Mouse (Mus musculus) liver, postnatal 0 days (tissue): ENCODE measurements around the gene Atxn7l1. TPM values are rescaled to one million over a fixed set of nuclear protein-coding genes. Genes with fewer than 3 reads are reported as not detected.
"Not testable (repeated sequence)": the region's sequence is repeated elsewhere in the genome, so short reads cannot be mapped to it uniquely, and the experiment has no call there.

Experiments
- ATAC-seq: fragments of 200-750 bp; cut with Nextera tagmentation; 2 replicates; pipeline ENCODE4 v1.8.0; 2017; ENCODE audit warnings: mild to moderate bottlenecking, moderate library complexity
- DNase-seq: peaks from one replicate; pipeline ENCODE4 v3.0.0-alpha.2; 2016
- H3K27ac ChIP-seq: fragments of 300-500 bp; sonication (generic); 2 replicates; pipeline ENCODE4 v1.5.1; 2014; ENCODE audit warnings: antibody characterized with exemption, moderate library complexity, mild to moderate bottlenecking, low read depth
- H3K27me3 ChIP-seq: fragments of 300-500 bp; sonication (generic); 2 replicates; pipeline ENCODE4 v1.6.1; 2014; ENCODE audit warnings: low read length, control low read depth, mixed read lengths; ENCODE audit not compliant: insufficient read depth
- H3K36me3 ChIP-seq: fragments of 300-500 bp; sonication (generic); replicated peaks from 2 replicates; pipeline ENCODE4 v1.6.1; 2014; ENCODE audit warnings: mild to moderate bottlenecking, control low read depth, low read length, moderate library complexity, mixed read lengths; ENCODE audit not compliant: insufficient read depth
- H3K4me1 ChIP-seq: fragments of 300-500 bp; sonication (generic); 2 replicates; pipeline ENCODE4 v1.6.1; 2014; ENCODE audit warnings: antibody characterized with exemption, mild to moderate bottlenecking, control low read depth; ENCODE audit not compliant: insufficient read depth
- H3K4me2 ChIP-seq: fragments of 300-500 bp; sonication (generic); 2 replicates; pipeline ENCODE4 v1.6.1; 2014; ENCODE audit warnings: low read depth, mild to moderate bottlenecking, low read length, moderate library complexity, mixed read lengths
- H3K4me3 ChIP-seq: fragments of 300-500 bp; sonication (generic); 2 replicates; pipeline ENCODE4 v1.5.1; 2014; ENCODE audit warnings: low read depth, low read length
- H3K9ac ChIP-seq: fragments of 300-500 bp; sonication (generic); replicated peaks from 2 replicates; pipeline ENCODE4 v1.6.1; 2014; ENCODE audit warnings: mild to moderate bottlenecking, moderate library complexity
- H3K9me3 ChIP-seq: fragments of 300-500 bp; sonication (generic); 2 replicates; pipeline ENCODE4 v1.6.1; 2016; ENCODE audit warnings: mild to moderate bottlenecking, control low read depth, low read length, mixed read lengths
- CTCF ChIP-seq: sonication (generic); IDR thresholded peaks from 2 replicates; pipeline ENCODE4 v1.5.1; 2016; ENCODE audit warnings: antibody characterized with exemption, low read depth
- EP300 ChIP-seq: IDR thresholded peaks from 2 replicates; pipeline ENCODE4 v1.6.1; 2016; ENCODE audit warnings: antibody characterized with exemption, low read depth, mild to moderate bottlenecking
- WGBS: fragments of 180-500 bp; shearing (Covaris S2); extraction: QIAGEN DNeasy Blood & Tissue Kit; methylation state at CpG from one replicate; pipeline ENCODE4 v1.1.7; 2014; ENCODE audit not compliant: insufficient replicate concordance; 5-methylcytosine and 5-hydroxymethylcytosine counted together
- polyA plus RNA-seq: library from polyadenylated mRNA; unstranded; fragments of >200 nt; fragmentation: Nextera tagmentation; extraction: Ambion mirVana; gene quantifications from 2 replicates; pipeline ENCODE4 v1.2.1, GENCODE M21; 2015

The Atxn7l1 gene
- polyA plus RNA-seq, 1 experiment from 2014 or later: 8.5 TPM

GRCm38 (mm10) chr12:33158256-33158655 is 10.8 kb downstream of the Atxn7l1 start:
- no peak overlapping the region for H3K9ac ChIP-seq
- H3K9me3 ChIP-seq: no peaks in the 10 kb centered on the region
- H3K4me3 ChIP-seq: no peak overlapping the region
- H3K4me1 ChIP-seq: peaks cover 13% of the 10 kb centered on the region
- ATAC-seq (no peak), DNase-seq (no peak)
- H3K4me2 ChIP-seq: no peak overlapping the region
- WGBS: 68% methylated on average over 8 of the region's 8 CpGs
- no peaks in the 10 kb centered on the region for H3K27me3 ChIP-seq
- H3K36me3 ChIP-seq: peaks cover 8% of the 10 kb centered on the region; the same call in 1 of the 2 replicates
- TF ChIP-seq CTCF (no peak), EP300 (no peak)
- no peak overlapping the region for H3K27ac ChIP-seq

DNA sequence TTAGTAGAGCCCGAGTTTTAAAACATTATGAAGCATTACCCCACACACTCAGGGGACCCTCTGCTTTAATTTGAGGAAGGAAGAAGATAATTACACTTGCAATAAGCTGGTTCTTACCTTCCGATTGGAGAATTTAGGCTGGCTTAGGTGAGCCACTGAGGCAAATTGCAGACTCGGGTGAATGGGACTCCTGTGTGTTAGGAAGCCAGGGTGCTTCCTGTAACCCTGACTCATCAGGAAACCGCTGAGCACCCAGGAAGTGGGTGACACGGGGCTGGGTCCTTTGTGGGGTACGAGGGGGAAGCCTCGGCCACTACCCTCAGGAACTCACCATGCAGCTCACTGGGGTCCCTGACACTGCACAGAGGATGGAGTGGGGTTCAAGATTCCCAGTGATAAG is 12.9 kb downstream of the Atxn7l1 start:
- no peaks in the 10 kb centered on the region for H3K4me1 ChIP-seq
- H3K9me3 ChIP-seq: no peaks in the 10 kb centered on the region
- 35% methylated on average over 7 of the region's 7 CpGs for WGBS
- 0 out of 2 replicates have a peak overlapping the region, but pooled peaks have one; percentile 29 for H3K4me2 ChIP-seq
- no peak for TF ChIP-seq CTCF
- no peak for TF ChIP-seq EP300
- no peaks in the 10 kb centered on the region for H3K27me3 ChIP-seq
- peaks cover 8% of the 10 kb centered on the region; the same call in 1 of the 2 replicates for H3K36me3 ChIP-seq
- ATAC-seq: no peak
- no peak for DNase-seq
- no peak overlapping the region for H3K27ac ChIP-seq
- no peak overlapping the region for H3K4me3 ChIP-seq
- H3K9ac ChIP-seq: no peak overlapping the region

GRCm38 (mm10) chr12:33162541-33162940 is 15.0 kb downstream of the Atxn7l1 start:
- DNase-seq (no peak), ATAC-seq (no peak)
- H3K4me2 ChIP-seq: no peak overlapping the region
- no peak overlapping the region for H3K4me3 ChIP-seq
- H3K4me1 ChIP-seq: no peaks in the 10 kb centered on the region
- H3K27me3 ChIP-seq: no peaks in the 10 kb centered on the region
- no peak overlapping the region for H3K27ac ChIP-seq
- WGBS: 76% methylated on average over 12 of the region's 12 CpGs
- peaks cover 3% of the 10 kb centered on the region; the same call in 1 of the 2 replicates for H3K36me3 ChIP-seq
- TF ChIP-seq CTCF: no peak
- TF ChIP-seq EP300: no peak
- H3K9ac ChIP-seq: no peak overlapping the region
- no peaks in the 10 kb centered on the region for H3K9me3 ChIP-seq

DNA sequence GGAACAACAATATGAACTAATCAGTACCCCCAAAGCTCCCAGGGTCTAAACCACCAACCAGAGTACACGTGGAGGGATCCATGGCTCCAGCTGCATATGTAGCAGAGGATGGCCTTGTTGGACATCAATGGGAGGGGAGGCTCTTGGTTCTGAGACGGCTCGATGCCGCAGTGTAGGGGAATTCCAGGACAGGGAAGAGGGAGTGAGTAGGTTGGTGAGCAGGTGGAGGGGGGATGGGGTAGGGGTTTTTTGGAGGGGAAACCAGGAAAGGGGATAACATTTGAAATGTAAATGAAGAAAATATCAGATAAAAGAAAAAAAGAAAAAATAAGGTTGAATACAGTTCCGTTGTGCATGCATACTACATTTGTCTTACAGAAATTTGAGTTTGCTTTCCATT is 16.5 kb downstream of the Atxn7l1 start:
- H3K27me3 ChIP-seq, H3K4me2 ChIP-seq, ATAC-seq, H3K27ac ChIP-seq, H3K9me3 ChIP-seq, H3K36me3 ChIP-seq, H3K4me1 ChIP-seq, H3K9ac ChIP-seq, DNase-seq, H3K4me3 ChIP-seq: not testable (repeated sequence)
- WGBS: 93% methylated on average over 5 of the region's 5 CpGs

- DNase-seq (no peak), ATAC-seq (no peak)
- Histone ChIP-seq H3K27ac (no peak overlapping the region), H3K4me2 (no peak overlapping the region), H3K27me3 (no peaks in the 10 kb centered on the region), H3K36me3 (no peaks in the 10 kb centered on the region), H3K9ac (no peak overlapping the region), H3K4me1 (0 out of 2 replicates have a peak, but pooled peaks cover 2% of the 10 kb centered on the region), H3K4me3 (no peak overlapping the region), H3K9me3 (no peaks in the 10 kb centered on the region)
- WGBS: 59% methylated on average over 8 of the region's 8 CpGs
- TF ChIP-seq CTCF: no peak
- no peak for TF ChIP-seq EP300
These were observed 19.2 kb downstream of the Atxn7l1 start for GRCm38 (mm10) chr12:33166712-33167111.

DNA sequence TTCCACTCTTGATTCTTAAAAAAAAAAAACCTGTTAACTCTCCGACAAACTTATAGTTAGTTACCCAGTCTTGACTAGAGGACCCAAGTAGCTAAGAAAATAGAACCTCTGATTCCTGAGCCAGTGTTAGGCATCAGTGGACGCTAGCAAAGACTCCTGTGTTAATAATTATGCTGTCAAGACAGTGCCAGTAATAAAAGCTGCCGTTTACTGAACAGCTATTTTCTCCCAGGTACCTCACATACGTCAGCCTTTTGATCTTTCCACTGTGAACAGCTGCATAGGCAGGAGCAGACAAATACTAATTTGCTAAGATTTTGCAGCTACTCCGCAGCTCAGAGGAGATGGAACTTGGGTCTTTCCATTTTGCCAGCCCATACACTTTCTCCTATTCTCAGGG is 20.1 kb downstream of the Atxn7l1 start:
- 0 out of 2 replicates have a peak, but pooled peaks cover 2% of the 10 kb centered on the region for H3K4me1 ChIP-seq
- no peak overlapping the region for H3K27ac ChIP-seq
- ATAC-seq (no peak), DNase-seq (no peak)
- TF ChIP-seq EP300: no peak
- no peak for TF ChIP-seq CTCF
- H3K9me3 ChIP-seq: no peaks in the 10 kb centered on the region
- H3K4me3 ChIP-seq: no peak overlapping the region
- WGBS: 87% methylated on average over 5 of the region's 5 CpGs
- no peak overlapping the region for H3K4me2 ChIP-seq
- H3K27me3 ChIP-seq: no peaks in the 10 kb centered on the region
- no peak overlapping the region for H3K9ac ChIP-seq
- no peaks in the 10 kb centered on the region for H3K36me3 ChIP-seq

GRCm38 (mm10) chr12:33168491-33168890 is 21.0 kb downstream of the Atxn7l1 start:
- H3K27me3 ChIP-seq: no peaks in the 10 kb centered on the region
- no peak overlapping the region for H3K4me2 ChIP-seq
- 0 out of 2 replicates have a peak, but pooled peaks cover 2% of the 10 kb centered on the region for H3K4me1 ChIP-seq
- 88% methylated on average over 2 of the region's 2 CpGs for WGBS
- no peak overlapping the region for H3K4me3 ChIP-seq
- H3K36me3 ChIP-seq: no peaks in the 10 kb centered on the region
- no peak overlapping the region for H3K27ac ChIP-seq
- no peak for TF ChIP-seq CTCF
- no peak for TF ChIP-seq EP300
- no peak overlapping the region for H3K9ac ChIP-seq
- DNase-seq (no peak), ATAC-seq (no peak)
- no peaks in the 10 kb centered on the region for H3K9me3 ChIP-seq
